Mouse (Mus musculus): Measurements from ENCODE around the gene Nup133. TPM values are rescaled to one million over a fixed set of nuclear protein-coding genes. Genes with fewer than 3 reads are reported as not detected.

Nup133 gene
- polyA plus RNA-seq (2012; ENCODE audit: low replicate concordance) = 8.1 and 20.0 TPM in 2 replicates

GRCm38 (mm10) chr8:123948942-123949685 lies at the start of gene Nup133:
TSS of gene Nup133 (minus strand) at chr8:123949265.

GRCm38 (mm10) chr8:123982826-123983400 lies 33.8 kb upstream of the Nup133 start, which contains the start of gene Abcb10:
TSS of gene Abcb10 (minus strand) at chr8:123983122.

GRCm38 (mm10) chr8:123894502-123895097 lies 54.5 kb downstream of the Nup133 start, which contains the start of gene Acta1:
TSS of gene Acta1 (minus strand) at chr8:123894751.

DNA sequence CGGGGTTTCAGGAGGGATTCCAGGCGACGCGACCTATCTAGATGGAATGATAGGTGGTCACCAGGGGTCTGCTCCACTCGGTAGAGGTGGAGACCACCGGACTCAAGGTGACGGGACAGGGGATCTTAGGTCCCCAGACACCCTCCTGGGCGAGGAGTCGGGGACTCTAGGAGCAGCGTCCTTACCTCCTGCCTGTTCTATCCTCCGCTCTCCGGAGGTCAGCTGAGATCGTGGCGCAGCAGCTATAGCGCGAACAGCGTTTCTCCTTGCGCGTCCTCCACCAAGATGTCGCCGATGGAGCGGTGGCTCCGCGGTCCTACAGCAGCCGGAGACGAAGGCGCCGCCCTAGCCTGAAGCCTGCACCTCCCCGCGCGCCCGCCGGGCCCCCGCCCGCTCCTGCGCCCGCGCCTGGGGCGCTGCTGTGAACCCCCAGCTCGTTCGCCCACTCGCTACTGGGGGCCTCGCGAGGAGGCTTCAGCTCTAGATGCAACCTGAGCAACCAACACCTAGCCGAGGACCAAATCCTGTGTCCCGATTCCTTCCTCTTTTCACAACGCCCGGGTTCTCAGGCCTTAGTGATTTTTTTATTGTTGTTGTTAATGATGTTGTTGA lies 89.3 kb downstream of the Nup133 start, which contains the start of gene Ccsap:
TSS of gene Ccsap (minus strand) at position 562 of the 612 bp plus-strand sequence.

Other genes starting within 250 kb of the Nup133 start
- 2.0 and 2.9 TPM in 2 replicates for gene Rab4a, start 143.3 kb downstream of the Nup133 start, polyA plus RNA-seq (2012; ENCODE audit: low replicate concordance)
- 3.1 and 7.1 TPM in 2 replicates for gene Ccsap, start 89.1 kb downstream of the Nup133 start, polyA plus RNA-seq (2012; ENCODE audit: low replicate concordance)
- gene Acta1, start 54.5 kb downstream of the Nup133 start, polyA plus RNA-seq (2012; ENCODE audit: low replicate concordance) = not detected in 2 replicates
- 5.8 and 16.9 TPM in 2 replicates for gene Abcb10, start 33.9 kb upstream of the Nup133 start, polyA plus RNA-seq (2012; ENCODE audit: low replicate concordance)
- gene Taf5l, start 72.1 kb upstream of the Nup133 start, polyA plus RNA-seq (2012; ENCODE audit: low replicate concordance) = 15.7 and 25.6 TPM in 2 replicates
- gene Urb2, start 72.2 kb upstream of the Nup133 start, polyA plus RNA-seq (2012; ENCODE audit: low replicate concordance) = 1.4 and 2.8 TPM in 2 replicates

Measured in hematopoietic multipotent progenitor cell, adult 10-12 weeks (in vitro differentiated cells).